In genomic region chr5:24445428-24446080, GRCm38 (mm10) we compare ENCODE assay signal across 1 mouse cellular context.
TF ChIP-seq lines count a peak whose summit lies in the region.

No protein-coding gene starts in this region.

TF ChIP-seq in C2C12, 6 proteins besides CTCF, POLR2A, EP300 and RAD21 (continued from another document):
- TF ChIP-seq MYOG (IDR thresholded peaks at IDR 0.05; ENCODE audit: control insufficient read depth, extremely low read depth, insufficient read length), result no peak
- TF ChIP-seq FOSL1 (IDR thresholded peaks at IDR 0.05; ENCODE audit: insufficient read depth, low read length, poor library complexity, severe bottlenecking), result no peak
- no peak for TF ChIP-seq MAX (IDR thresholded peaks at IDR 0.05)
- no peak for TF ChIP-seq USF1 (IDR thresholded peaks at IDR 0.05; ENCODE audit: low read depth)
TF ChIP-seq in C2C12: peak in this region for 0.
